Mouse (Mus musculus) right cerebral cortex, postnatal 4 days (tissue): ENCODE measurements around the gene Man2a1.
"Not testable (repeated sequence)": the region's sequence is repeated elsewhere in the genome, so short reads cannot be mapped to it uniquely, and the experiment has no call there.

Source experiments
- DNase-seq: peaks from one replicate; pipeline ENCODE4 v3.0.0-alpha.2; 2022

Man2a1 gene

DNA sequence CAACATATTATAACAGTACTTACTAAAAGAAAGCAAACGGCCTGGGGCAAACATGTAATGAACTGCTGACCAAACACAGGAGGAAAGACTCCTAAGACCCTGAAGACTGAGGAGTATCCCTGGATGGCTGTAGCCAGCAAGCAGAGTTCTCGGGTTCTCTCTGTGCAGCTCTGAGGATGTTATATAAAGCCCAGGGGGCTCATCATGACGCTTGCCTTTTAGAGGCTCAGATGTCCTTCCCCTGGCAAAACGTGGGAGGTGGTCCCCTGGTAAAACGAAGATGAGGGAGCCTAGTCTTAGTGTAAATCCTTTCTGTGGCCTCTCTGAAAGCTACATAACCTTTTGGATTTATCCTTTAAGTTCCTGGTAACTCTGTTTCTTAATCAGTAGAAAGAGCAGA is 119.2 kb downstream of the Man2a1 start:
- DNase-seq, result no peak

DNA sequence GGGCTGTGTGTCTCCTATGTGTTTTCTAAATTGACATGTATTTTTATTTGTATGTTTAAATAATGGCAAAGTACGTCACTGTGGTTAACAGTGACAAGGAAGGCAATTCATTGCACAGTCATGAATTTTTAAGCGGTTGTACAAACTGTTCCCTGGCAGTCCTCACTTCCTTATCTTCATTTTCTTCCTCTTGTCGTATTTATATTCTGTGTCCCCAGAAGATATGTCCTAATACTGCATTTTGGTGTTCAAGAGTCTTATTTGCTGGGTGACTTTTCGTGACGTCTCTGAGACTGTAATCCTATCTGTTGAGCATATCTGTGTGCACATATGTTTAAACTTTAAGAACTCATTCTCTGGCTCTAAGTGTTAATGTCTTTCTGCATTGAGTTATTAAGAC is 120.6 kb downstream of the Man2a1 start:
- DNase-seq, result no peak

DNA sequence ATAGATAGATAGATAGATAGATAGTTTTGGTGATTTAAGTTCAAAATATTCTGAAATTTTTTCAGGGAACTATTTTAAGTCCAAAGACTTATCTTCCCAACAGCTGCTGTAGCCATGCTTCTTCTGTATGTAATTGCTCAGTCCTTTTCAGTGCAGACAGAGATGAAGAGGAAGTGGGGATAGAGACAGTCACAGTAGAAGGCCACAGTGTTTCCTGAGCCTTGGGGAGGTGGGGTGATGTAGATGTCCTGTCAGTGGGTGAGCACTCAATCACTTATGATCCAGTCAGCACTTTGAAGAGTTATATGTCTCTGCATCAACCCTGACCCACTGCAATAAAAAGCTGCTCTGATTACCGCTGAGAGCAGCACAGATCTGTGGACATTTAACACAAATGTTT is 122.6 kb downstream of the Man2a1 start:
- DNase-seq, result no peak

DNA sequence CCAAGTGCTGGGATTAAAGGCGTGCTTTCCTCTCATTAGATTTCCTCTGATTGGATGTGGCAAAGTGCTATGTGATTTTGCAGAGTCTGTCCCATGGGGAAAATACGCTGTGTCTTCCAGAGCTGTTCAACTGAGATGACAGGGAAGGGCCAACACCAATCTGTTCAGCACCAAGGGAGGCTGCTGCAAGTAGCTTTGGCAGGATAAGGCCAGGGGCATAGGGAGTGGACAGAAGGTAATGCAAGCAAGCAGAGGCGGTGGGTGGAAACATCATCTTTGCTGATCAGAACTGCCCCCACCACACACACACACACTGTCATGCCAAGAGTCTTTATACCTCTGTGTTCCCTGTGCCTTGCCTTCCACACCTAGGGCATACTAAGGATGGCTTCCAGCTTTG is 124.7 kb downstream of the Man2a1 start:
- DNase-seq, result no peak

DNA sequence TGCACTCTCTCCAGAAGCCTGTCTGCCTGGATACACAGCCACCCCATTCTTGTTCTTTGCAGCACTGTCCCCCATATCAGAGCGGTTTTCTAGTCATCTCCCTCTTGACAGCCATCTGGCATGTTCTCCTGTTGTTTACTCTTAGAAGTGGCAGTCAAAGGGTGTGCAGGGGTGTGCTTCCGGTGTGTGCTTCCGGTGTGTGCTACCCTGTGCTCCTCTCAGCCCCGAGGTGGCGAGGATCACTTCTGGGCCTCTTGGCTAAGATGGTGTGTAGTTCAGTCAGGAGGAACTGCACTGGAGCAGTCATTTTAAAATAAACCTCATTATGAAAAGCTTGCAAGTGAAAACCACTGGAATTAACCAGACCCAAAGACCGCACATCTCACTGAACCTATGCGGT is 125.5 kb downstream of the Man2a1 start:
- no peak for DNase-seq

DNA sequence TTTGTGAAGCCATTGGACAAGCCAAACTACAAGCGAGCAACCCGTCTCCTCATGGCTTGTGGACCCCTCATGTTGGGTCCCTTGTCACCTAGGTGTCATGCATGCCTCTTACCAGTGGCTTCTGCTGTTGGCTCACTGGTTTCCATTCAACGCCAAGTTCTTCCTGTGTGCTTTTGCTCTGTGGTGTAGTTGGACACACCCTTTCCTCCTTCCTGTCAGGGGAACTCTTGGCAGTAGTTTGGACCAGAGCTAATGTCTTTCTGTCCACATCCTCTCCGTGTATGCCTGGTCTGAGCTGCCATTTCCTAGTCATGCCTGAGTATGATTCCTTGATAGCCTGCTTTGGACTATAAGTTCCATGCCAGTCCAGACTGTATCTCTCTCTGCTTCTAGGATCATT is 135.0 kb downstream of the Man2a1 start:
- DNase-seq, result no peak

DNA sequence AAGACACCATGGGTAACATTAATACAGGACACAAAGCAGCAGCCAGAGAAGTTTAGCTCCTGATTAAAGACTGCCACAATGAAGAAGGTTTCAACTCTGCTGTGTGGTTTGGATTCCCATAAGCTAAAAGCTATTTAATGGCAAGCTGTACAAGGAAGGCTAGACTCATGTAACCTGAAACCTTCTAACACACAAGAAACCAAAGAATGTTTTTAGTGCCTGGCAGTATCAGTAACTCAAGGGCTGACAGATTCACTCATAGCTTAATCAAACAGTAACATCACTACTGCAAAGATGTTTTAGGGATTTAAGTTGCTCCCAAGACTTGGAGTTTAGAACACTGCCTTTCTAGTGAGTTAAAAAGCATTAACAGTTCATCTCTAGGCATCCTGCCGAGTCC is 137.4 kb downstream of the Man2a1 start:
- DNase-seq, result no peak

DNA sequence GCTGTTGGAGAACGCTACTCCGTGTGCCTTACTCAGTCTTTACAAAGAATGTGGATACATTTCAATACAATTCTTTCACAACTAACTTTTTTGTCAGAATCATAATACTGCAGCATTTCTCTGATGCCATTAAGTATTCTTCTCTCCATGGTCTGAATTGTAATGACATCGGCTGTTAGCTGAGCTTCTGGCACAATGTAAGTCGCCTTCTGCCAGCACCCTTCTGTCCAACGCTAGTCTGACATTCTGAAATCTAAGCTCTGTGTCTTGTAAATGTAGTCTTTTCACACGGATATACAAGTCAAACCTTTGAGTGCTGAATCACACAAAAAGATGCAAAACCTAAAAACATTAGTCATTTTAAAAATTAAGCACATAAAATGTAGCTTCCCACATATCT is 138.6 kb downstream of the Man2a1 start:
- no peak for DNase-seq

DNA sequence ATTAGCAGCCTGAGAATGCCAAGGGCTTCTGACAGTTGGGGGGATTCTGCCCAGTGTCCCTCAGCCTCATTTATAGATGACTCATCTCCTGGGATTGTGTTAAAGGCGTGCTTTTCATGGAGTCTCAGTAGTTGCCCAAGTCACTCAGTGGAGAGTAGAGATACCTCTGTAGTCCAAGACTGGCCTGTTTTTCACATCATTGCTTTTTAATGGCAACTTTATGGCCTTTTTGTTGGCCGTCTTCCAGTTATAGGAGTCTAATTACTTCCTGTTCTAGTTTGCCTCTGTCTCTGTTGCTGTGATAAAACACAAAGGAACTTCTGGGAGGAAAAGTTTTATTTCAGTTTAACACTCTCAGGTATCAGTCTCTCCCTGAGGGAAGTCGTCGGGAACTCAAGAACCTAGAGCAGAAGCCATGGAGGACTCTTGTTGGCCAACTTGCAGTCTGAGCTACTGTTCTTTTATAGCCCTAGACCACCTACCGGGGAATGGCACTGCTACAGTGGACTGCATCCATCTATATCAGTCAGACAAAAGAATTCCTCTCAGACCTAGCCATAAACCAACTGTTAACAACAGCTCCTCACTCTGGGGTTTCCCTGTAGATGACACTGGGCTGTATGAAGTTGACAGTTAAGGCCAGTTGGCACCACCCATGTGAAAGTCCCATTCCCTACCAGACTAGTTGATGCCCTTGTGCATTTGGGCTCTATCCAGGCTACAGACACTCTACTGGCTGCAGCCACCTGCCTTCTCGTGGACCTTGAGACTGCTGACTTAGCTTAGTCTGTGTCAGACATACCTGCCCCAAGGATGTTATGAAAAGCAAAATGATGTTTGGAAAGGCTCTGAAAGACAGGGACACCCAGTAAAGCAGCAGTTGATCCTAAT is 142.4 kb downstream of the Man2a1 start:
- no peak for DNase-seq

DNA sequence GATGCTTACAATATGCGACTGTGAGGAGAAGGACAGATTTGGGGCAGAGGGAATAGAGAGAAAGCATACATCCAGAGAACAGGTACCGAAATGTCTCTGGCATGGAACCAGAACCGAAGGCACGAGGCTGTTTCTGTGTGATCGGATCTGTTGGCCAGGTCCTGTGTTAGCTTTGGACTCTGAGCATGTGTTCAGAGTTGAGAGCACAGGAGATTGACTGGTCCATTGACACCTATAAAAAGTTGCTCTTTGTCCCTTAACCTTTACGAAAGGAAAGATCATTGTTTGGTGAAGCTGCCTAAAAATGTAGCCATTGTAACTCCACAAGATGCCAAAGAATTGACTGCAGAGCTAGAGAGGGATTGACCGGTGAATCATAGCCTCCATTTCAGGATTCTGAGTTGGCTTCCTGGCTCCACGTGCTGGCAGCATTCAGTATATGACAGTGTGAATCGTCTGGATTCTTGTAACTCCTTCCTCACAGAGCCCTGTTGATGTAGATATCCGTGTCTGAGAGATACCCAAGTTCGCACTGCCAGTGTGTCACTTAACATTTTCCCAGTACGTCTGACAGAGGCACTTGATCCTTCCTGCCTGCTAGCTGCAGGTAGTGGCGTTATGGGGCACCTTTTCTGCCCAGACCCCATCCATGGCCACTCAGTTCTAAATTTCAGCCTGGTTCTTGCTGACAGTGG is 143.2 kb downstream of the Man2a1 start:
- no peak for DNase-seq

DNA sequence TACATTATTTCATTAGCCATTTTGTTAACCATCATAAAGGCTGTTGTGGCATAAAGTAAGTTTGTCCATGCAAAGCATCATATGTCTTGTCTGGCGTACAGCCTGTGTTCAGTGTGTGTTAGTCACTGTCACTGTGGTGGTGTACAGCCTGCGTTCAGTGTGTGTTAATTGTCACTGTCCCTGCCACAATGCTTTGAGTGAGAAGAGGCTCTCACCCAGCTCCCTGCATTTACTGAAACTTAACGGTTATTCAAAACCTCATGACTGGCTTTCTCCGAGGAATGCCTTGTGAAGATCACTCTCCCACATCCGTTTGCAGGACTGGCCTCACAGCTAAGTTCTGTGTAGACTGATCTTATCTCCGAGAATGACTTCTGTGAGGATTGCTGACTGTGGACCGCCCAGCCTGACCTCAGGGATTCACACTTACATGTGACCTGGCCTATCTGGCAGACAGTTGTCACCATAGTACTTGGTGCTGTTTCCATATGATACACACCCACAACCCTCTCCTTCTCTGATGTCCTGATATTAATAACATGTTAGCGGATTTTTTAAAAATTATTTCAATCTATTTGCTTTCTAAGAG is 146.2 kb downstream of the Man2a1 start:
- no peak for DNase-seq

DNA sequence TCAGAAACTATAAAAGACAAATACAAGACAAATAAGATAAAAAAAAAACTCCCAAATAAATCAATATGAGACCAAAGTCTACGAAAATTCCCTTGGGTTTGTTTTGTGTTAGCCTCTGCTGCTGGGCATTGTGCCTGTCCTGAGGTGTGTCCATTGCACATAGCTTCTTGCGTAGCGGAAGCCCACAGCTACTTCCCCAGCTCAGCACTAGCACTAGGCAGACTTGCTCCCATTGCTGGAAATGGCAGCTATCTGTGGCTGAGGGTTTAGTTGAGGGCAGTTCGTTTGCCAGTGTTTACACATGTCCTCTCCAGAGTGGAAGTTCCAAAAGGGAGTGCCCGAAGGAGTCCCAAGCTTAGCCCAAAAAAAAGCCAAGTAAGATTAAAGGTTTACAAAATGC is 146.9 kb downstream of the Man2a1 start:
- DNase-seq, result no peak

DNA sequence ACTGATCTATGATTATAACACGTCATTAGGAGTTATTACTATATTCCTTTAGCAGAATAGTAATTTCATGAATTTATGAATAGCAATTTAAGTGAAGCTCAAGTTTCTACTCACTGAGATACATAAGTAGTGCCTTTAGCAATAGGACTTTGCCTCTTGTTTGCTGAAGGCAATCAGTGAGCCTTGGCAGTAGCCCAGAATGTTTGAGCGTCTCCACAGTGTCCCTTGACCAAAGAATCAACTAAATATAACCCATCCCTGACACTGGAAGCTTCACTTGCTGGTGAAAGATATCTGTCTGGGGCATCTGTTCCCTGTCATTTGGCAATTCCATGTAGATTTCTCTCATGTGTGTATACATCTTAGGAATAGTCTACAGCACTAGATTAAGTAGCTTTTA is 147.6 kb downstream of the Man2a1 start:
- no peak for DNase-seq

DNA sequence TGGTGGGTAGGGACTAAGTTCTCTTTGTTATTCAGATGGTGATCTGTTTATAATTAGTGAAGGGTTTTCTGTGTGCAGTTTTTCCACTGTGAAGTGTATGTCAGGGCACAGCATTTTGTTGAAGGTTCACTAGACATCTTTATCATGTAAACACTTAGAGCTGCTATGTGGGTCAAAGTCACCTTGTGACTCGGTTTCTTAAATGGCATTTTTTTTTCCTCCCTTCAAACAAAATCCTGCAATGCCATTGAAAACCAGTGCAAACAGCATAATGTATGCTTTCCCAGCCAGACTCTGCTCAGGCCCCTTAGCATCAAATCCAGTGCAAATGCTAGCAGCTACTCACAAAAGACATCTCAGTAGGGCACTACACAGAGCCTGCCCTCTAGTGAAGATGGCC is 148.6 kb downstream of the Man2a1 start:
- DNase-seq, result no peak

DNA sequence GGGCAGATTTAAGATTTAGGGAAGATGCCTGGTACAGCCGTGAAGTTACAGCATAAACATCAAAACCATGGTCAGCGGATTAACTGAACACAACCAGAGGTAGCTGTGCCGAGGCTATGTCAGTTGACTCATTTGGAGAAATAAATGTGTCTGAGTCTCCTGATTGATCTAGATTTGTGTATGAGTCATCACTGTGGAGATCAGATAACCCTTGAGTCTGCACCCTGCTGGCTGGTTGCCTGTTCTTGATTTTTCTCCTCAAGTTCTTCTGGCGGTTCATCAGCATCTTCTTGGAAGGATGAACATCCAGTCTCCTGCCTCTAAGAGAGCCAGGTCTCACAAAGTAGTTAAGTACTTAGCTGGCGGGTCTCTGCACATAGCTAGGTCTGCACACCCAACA is 150.7 kb downstream of the Man2a1 start:
- no peak for DNase-seq

DNA sequence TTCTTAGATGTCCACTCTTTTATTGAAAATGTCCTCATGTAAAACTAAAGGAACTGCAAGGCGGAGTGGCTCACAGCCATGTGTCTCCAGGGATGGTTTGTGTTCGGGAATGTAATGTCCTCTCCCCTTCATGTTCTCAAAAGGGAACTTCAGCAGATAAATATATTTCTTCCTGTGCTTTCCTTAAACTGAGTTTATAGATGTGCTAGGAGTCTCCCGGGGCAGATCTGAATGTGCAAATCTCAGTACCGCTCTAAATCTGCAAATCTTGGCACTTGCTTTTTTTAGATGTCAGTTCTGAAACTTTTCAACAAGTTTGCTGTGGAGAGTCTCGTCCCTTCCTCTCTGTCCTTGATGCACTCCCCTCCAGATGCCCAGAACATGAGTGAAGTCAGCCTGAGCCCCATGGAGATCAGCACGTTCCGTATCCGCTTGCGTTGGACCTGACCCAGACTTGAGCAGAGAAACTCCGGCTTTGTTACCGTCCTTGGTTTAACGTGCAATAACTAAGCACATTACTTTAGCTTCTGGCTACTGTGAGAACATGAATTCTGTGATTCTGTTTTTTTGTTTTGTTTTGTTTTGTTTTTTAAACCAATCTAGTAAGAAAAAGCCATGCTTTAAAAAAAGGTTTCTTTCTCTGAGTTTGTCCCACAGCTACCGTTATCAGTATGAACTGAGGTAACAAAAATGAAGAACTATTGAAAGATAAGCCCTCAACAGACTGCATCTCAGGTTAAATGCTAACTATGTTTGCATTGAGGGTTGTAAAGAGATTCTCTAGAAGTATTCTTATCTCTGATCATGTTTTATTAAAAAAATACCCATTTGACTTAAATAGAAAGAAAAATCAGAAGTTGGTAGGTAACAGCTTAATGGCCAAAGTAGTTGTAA is 151.8 kb downstream of the Man2a1 start:
- DNase-seq, result no peak

DNA sequence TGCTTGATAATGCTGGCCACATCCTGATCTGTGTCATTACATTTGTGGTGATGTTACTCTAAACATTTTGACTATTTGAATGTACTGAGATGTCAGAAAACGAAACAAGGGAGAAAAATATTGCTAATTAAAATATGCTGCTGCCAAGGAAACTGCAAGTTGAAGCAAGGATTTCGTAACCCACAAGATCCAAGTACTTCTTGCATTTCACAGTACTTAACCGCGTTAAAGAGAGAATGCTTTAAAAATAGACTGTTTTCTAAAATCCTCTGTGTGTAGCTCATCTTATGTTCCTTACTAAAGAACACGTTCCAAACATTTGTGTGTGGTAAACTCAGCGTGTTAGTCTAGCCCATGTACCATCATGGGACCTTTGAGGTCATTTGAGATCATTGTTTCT is 153.0 kb downstream of the Man2a1 start:
- no peak for DNase-seq

DNA sequence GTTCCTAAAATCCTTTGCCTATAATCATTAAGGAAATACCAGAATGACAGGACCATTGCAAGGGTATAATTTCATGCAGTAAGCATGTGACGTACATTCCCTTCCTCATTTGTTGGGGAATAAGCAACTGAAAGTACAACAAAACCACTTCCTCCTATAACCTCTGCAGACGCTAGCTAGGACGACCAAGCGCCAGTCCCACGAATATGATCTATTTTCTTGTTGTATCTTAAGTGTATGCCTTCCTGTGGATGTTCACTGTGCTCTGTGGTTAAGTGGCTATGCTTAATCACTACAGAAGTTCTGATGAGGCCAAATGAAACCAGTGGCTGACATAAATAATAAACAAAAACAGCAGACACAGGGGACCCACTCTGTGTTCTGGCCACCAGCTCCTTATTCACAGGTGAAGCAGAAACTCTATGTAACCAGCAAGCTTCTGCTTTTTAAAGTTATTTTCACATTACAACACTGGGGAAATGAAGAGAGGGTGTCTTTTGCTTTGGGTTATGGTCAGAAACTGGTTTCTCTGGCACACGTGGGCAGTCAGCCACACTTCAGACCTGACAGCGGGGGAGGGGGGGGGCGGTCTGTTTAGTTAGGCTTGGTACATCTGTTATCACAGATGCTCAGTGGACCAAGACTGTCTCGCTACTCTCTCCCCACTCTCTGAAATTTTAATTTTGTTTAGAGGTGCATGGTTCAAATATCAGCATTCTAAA is 153.8 kb downstream of the Man2a1 start:
- DNase-seq, result no peak

DNA sequence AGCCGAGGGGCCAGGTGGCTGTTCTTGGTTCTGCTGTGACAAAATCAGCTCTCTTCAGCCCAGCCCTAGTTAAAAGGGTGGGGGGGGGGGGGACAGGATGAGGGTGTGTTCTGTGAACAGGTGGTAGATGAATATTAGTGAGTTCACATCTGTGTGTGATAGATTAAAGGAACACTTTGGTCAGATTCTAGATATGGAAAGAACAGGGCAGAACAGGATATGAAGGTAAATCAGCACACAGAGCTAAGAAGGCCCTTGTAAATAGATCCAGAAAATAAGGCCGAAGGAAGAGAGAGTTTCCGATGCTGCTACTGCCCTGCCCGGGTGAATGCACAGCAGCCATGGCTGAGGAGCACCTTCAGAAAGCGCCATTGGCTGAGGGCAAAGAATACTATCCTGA is 154.7 kb downstream of the Man2a1 start:
- no peak for DNase-seq

DNA sequence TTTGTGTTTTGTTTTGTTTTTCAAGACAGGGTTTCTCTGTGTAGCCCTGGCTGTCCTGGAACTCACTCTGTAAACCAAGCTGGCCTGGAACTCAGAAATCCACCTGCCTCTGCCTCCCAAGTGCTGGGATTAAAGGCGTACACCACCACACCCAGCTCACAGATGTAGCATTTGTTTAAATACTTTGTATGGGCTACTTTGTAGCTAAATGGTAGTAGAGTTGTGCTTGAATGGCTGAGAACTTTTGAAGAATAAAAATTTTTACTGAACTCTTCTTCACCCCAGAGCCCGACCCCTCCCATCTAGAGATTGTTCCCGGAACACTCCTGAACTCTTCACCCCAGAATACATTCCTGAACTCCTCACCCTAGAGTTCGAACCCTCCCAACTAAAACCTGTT is 162.1 kb downstream of the Man2a1 start:
- DNase-seq, result not testable (repeated sequence)

DNA sequence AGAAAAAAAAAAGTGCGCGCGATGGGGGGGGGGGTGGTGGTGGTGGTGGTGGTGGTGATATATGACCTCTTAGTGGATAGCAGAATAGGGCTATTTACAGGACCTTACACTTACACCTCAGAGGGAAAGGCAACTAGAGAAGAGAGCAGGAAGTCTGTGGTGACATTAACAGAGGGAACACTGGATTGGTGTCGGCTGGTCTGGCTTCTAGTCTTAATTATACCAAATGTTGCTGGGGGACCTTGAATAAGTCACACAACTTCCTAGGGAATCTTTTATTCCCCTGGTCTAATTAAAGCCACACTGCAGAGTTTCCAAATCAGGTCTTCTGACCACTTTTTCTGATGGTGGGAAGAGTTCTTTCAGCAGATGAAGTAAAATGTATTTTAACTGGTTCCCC is 163.0 kb downstream of the Man2a1 start:
- no peak for DNase-seq
